Mouse (Mus musculus) liver, adult 2 months (tissue): ENCODE results near the gene Syt9.

Source experiments
- CTCF ChIP-seq: fragments of 200-500 bp; IDR thresholded peaks from 2 replicates; pipeline ENCODE4 v1.5.1; 2011; ENCODE audit warnings: low read depth, low read length, control low read depth
- POLR2A ChIP-seq: fragments of 200-500 bp; IDR thresholded peaks from 2 replicates; pipeline ENCODE4 v1.6.1; 2011; ENCODE audit warnings: low read length, control low read depth; ENCODE audit not compliant: insufficient read depth; ENCODE audit errors: extremely low read depth

DNA sequence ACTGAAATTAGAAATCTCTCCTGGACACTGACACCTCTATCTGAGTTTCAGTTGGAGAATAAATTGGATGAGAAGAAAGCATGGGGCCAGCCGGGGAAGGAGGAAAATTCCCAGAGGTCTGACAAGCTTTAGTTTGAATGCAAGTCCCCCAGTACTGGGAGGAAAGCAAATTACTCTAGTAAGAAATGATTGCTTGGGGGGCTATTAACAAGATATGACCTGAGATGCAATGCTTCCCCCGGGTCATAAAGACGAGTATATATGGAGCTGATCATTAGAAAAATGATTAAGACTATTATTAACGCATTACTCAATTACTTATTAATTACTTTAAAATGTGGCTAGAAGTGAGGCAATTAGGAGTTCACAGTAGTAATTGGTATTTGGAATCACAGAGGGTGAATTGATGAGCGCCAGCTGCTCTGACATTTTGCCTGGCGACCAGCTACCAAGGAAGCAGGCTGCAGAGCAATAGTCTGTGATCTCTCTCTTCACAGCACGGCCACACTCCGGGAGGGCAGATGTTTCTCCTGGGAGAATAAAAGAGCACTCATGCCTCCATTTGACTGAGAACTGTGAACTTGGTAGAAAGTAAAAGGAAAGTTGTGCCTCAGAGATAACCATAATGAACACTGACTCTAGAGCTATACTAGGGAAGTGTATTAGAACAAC lies 28.9 kb upstream of the Syt9 start:
- TF ChIP-seq CTCF: no peak
- no peak for TF ChIP-seq POLR2A
